Mouse (Mus musculus): ENCODE results near the gene Hist1h4f.

- no peak for TF ChIP-seq EP300 (IDR thresholded peaks at IDR 0.05; ENCODE audit: insufficient read depth, low read depth, low read length)
- TF ChIP-seq CTCF (IDR thresholded peaks at IDR 0.05) = no peak
These were observed 44.5 kb downstream of the Hist1h4f start for GRCm38 (mm10) chr13:23506819-23507515.

Data from heart, adult 2 months (tissue).